Mouse (Mus musculus) heart, embryonic 14.5 days (tissue): Measurements from ENCODE around the gene Cdc14a. TPM values are rescaled to one million over a fixed set of nuclear protein-coding genes. Genes with fewer than 3 reads are reported as not detected.
A peak's percentile ranks its signal among the peaks of the same experiment; 100 is the strongest.

ENCODE experiments used
- ATAC-seq: fragments of 200-750 bp; cut with Nextera tagmentation; 2 replicates; pipeline ENCODE4 v1.8.0; 2017; ENCODE audit warnings: low read depth, moderate TSS enrichment; ENCODE audit not compliant: insufficient number of reproducible peaks, insufficient read depth, low FRiP score
- H3K27ac ChIP-seq, 2 experiments: fragments of 200-500 bp in 1 of 2; fragments of 300-500 bp in 1 of 2; sonication (generic) in 1 of 2; replicated peaks in 1 of 2; 2 replicates each; pipeline ENCODE4 v1.5.1; 2012 to 2014; ENCODE audit warnings: low read depth in 2 of 2, low read length in 2 of 2, control low read depth in 1 of 2, mild to moderate bottlenecking in 1 of 2, mixed read lengths in 1 of 2; ENCODE audit not compliant: control insufficient read depth in 1 of 2, insufficient read depth in 1 of 2
- H3K27me3 ChIP-seq: fragments of 300-500 bp; sonication (generic); 2 replicates; pipeline ENCODE4 v1.6.1; 2014; ENCODE audit warnings: mild to moderate bottlenecking, low read length, control low read depth; ENCODE audit not compliant: control insufficient read depth, insufficient read depth
- H3K36me3 ChIP-seq: fragments of 300-500 bp; sonication (generic); 2 replicates; pipeline ENCODE4 v1.6.1; 2014; ENCODE audit warnings: mild to moderate bottlenecking, control low read depth, low read length, mixed read lengths; ENCODE audit not compliant: control insufficient read depth, insufficient read depth
- H3K4me1 ChIP-seq, 2 experiments: fragments of 200-500 bp in 1 of 2; fragments of 300-500 bp in 1 of 2; sonication (generic) in 1 of 2; 2 replicates each; pipeline ENCODE4 v1.6.1; 2012 to 2014; ENCODE audit warnings: low read length in 2 of 2, control low read depth in 1 of 2, mixed read lengths in 1 of 2; ENCODE audit not compliant: control insufficient read depth in 2 of 2, insufficient read depth in 2 of 2
- H3K4me2 ChIP-seq: fragments of 300-500 bp; sonication (generic); 2 replicates; pipeline ENCODE4 v1.6.1; 2014; ENCODE audit warnings: mild to moderate bottlenecking, low read length
- H3K4me3 ChIP-seq, 2 experiments: fragments of 200-500 bp in 1 of 2; fragments of 300-500 bp in 1 of 2; sonication (generic) in 1 of 2; 2 replicates each; pipeline ENCODE4 v1.5.1; 2012 to 2014; ENCODE audit warnings: low read length in 2 of 2, mild to moderate bottlenecking in 2 of 2, control low read depth in 1 of 2, low read depth in 1 of 2, moderate library complexity in 1 of 2; ENCODE audit not compliant: control insufficient read depth in 1 of 2, insufficient read depth in 1 of 2
- H3K9ac ChIP-seq: fragments of 300-500 bp; sonication (generic); 2 replicates; pipeline ENCODE4 v1.6.1; 2014; ENCODE audit warnings: mild to moderate bottlenecking, low read length
- H3K9me3 ChIP-seq: fragments of 300-500 bp; sonication (generic); 2 replicates; pipeline ENCODE4 v1.6.1; 2016; ENCODE audit warnings: low read length, control low read depth; ENCODE audit not compliant: control insufficient read depth
- WGBS: fragments of 180-500 bp; shearing (Covaris S2); extraction: QIAGEN DNeasy Blood & Tissue Kit; methylation state at CpG from one replicate; pipeline ENCODE4 v1.1.7; 2014; 5-methylcytosine and 5-hydroxymethylcytosine counted together
- polyA plus RNA-seq: library from polyadenylated mRNA; unstranded; fragments of >200 nt; fragmentation: Nextera tagmentation; extraction: Ambion mirVana; gene quantifications from 2 replicates; pipeline ENCODE4 v1.2.1, GENCODE M21; 2014

Gene Cdc14a
- polyA plus RNA-seq, 1 experiment from 2014 or later: 4.9 TPM

GRCm38 (mm10) chr3:116388808-116389207 is 35.0 kb downstream of the Cdc14a start:
- peaks cover 8 to 20% of the 10 kb centered on the region in 2 experiments for H3K4me1 ChIP-seq
- H3K27me3 ChIP-seq: no peaks in the 10 kb centered on the region
- H3K27ac ChIP-seq: no peak overlapping the region
- H3K4me3 ChIP-seq: no peak overlapping the region
- WGBS: 38% methylated on average over 11 of the region's 11 CpGs
- H3K9me3 ChIP-seq: no peaks in the 10 kb centered on the region
- H3K36me3 ChIP-seq: no peaks in the 10 kb centered on the region
- no peak overlapping the region for H3K4me2 ChIP-seq
- no peak for ATAC-seq
- no peak overlapping the region for H3K9ac ChIP-seq

GRCm38 (mm10) chr3:116386886-116387285 is 36.9 kb downstream of the Cdc14a start:
- Histone ChIP-seq H3K36me3 (no peaks in the 10 kb centered on the region), H3K27ac (no peak overlapping the region), H3K9ac (no peak overlapping the region), H3K4me1 (peaks cover 10 to 20% of the 10 kb centered on the region in 2 experiments), H3K4me2 (no peak overlapping the region), H3K4me3 (no peak overlapping the region), H3K9me3 (no peaks in the 10 kb centered on the region), H3K27me3 (no peaks in the 10 kb centered on the region)
- no peak for ATAC-seq

- Histone ChIP-seq H3K27ac (no peak overlapping the region), H3K27me3 (no peaks in the 10 kb centered on the region), H3K9ac (no peak overlapping the region), H3K9me3 (no peaks in the 10 kb centered on the region), H3K4me2 (no peak overlapping the region), H3K36me3 (no peaks in the 10 kb centered on the region), H3K4me3 (no peak overlapping the region), H3K4me1 (peaks cover 10 to 20% of the 10 kb centered on the region in 2 experiments)
- 46% methylated on average over 6 of the region's 6 CpGs for WGBS
- ATAC-seq: no peak
These were observed 37.5 kb downstream of the Cdc14a start for GRCm38 (mm10) chr3:116386342-116386741.

GRCm38 (mm10) chr3:116384319-116384718 is 39.5 kb downstream of the Cdc14a start:
- WGBS: 53% methylated on average over 7 of the region's 7 CpGs
- Histone ChIP-seq H3K4me1 (peaks cover 8 to 15% of the 10 kb centered on the region in 2 experiments), H3K9ac (no peak overlapping the region), H3K9me3 (no peaks in the 10 kb centered on the region), H3K4me3 (no peak overlapping the region), H3K27ac (peak overlapping the region; percentile 74 to 85; a peak in 3 of 4 replicates), H3K27me3 (no peaks in the 10 kb centered on the region), H3K36me3 (no peaks in the 10 kb centered on the region), H3K4me2 (0 out of 2 replicates have a peak overlapping the region, but pooled peaks have one; percentile 6)
- peak; percentile 32; the same call in 1 of the 2 replicates for ATAC-seq

GRCm38 (mm10) chr3:116380319-116380718 is 43.5 kb downstream of the Cdc14a start:
- ATAC-seq: 0 out of 2 replicates have a peak, but pooled peaks have one; percentile 23
- Histone ChIP-seq H3K4me3 (no peak overlapping the region), H3K4me2 (no peak overlapping the region), H3K36me3 (no peaks in the 10 kb centered on the region), H3K4me1 (peaks cover 0 to 2% of the 10 kb centered on the region in 2 experiments; a peak in 1 of 4 replicates), H3K27ac (0 out of 4 replicates have a peak overlapping the region, but pooled peaks of 1 of the 2 experiments have one; percentile 12), H3K27me3 (no peaks in the 10 kb centered on the region), H3K9me3 (no peaks in the 10 kb centered on the region), H3K9ac (no peak overlapping the region)
- 52% methylated on average over 9 of the region's 9 CpGs for WGBS

- no peaks in the 10 kb centered on the region for H3K9me3 ChIP-seq
- H3K9ac ChIP-seq: no peak overlapping the region
- H3K4me1 ChIP-seq: no peaks in the 10 kb centered on the region
- no peaks in the 10 kb centered on the region for H3K36me3 ChIP-seq
- H3K27me3 ChIP-seq: no peaks in the 10 kb centered on the region
- H3K4me2 ChIP-seq: no peak overlapping the region
- H3K27ac ChIP-seq: no peak overlapping the region
- WGBS: 89% methylated on average over 2 of the region's 2 CpGs
- H3K4me3 ChIP-seq: no peak overlapping the region
- ATAC-seq: no peak
These were observed 48.4 kb downstream of the Cdc14a start for GRCm38 (mm10) chr3:116375442-116375841.

- Histone ChIP-seq H3K9ac (no peak overlapping the region), H3K4me1 (no peaks in the 10 kb centered on the region), H3K9me3 (no peaks in the 10 kb centered on the region), H3K4me3 (no peak overlapping the region), H3K4me2 (no peak overlapping the region), H3K27ac (no peak overlapping the region), H3K27me3 (no peaks in the 10 kb centered on the region), H3K36me3 (no peaks in the 10 kb centered on the region)
- no peak for ATAC-seq
- WGBS: 83% methylated on average over 5 of the region's 5 CpGs
These were observed 49.3 kb downstream of the Cdc14a start for GRCm38 (mm10) chr3:116374486-116374885.

GRCm38 (mm10) chr3:116373196-116373595 is 50.6 kb downstream of the Cdc14a start:
- no peak overlapping the region for H3K4me2 ChIP-seq
- 84% methylated on average over 6 of the region's 6 CpGs for WGBS
- no peaks in the 10 kb centered on the region for H3K27me3 ChIP-seq
- H3K4me1 ChIP-seq: peaks cover 0 to 6% of the 10 kb centered on the region in 2 experiments; a peak in 3 of 4 replicates
- no peaks in the 10 kb centered on the region for H3K36me3 ChIP-seq
- no peak overlapping the region for H3K27ac ChIP-seq
- no peak overlapping the region for H3K4me3 ChIP-seq
- H3K9ac ChIP-seq: no peak overlapping the region
- no peak for ATAC-seq
- no peaks in the 10 kb centered on the region for H3K9me3 ChIP-seq
